Mouse (Mus musculus) WW6 (cell line): ENCODE measurements at regions not wholly inside any gene's neighbourhood (a gene's known extent, or its start where the extent isn't known, plus 50 kb on each side); places are given as distances from the start of the nearest gene placed in this dataset.

ENCODE experiments used
- DNase-seq: peaks from one replicate; pipeline ENCODE4 v3.0.0-alpha.2; 2013; ENCODE audit warnings: low read depth, low spot score

DNA sequence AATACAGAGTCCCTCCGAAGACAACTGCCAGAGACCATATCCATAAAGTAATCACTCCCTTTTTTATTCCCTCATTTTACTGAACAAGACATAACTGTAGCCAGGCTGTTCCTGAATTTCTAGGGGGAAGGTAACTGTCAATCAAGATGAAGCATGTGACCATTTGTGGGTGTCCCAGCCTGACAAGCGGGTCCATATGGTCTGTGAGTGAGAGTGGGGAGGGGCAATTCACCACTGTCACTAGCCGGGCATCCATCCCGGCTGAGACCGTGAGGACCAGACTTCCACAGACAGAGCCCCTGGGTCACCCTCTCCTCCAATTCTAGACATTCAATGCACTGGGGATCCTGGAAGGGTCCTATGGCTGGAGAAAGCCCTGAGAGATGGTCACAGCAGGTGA, 54.6 kb downstream of the Gm11733 start:
- no peak for DNase-seq

DNA sequence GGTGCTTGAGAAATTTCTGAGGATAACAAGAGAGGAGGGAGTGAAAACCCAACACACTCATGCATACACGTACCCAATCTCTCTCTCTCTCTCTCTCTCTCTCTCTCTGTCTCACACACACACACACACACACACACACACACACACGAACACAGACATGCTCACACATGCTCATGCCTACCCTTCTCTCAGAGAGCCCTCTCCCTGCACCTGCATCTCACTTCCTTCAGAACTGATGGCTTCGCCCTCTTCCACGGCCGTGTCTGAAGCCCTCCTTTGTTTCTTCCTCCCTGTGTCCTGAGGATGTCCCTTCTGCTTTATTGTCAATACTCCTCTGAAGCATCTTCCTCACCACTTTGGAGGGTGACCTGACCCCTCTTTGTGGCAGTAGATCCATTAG, 56.4 kb downstream of the Gm11733 start:
- DNase-seq, result no peak

- no peak for DNase-seq
Observed at GRCm38 (mm10) chr11:117541205-117541884, 57.2 kb downstream of the Gm11733 start.

DNA sequence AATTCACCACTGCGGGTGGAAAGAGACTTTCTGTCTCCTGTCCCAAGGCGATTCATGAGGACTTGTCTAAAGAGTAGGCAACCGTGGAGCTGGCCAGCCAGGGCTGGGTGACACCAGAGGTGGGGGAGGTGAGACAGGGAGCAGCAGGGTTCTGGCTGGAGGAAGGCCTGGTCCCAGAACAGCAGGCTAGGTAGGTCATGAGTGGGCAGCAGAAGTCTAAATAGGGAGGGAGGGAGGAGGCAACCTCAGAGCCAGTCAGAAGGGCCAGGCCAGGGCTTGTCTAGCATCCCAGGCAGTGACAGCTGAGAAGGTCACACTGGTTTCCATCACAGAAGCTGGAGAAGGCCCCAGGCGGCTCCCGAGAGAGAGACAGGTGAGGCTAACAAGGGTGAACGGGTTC, 59.0 kb downstream of the Gm11733 start:
- no peak for DNase-seq

GRCm38 (mm10) chr11:117544507-117544906, 60.3 kb downstream of the Gm11733 start:
- peak; percentile 59 for DNase-seq

DNA sequence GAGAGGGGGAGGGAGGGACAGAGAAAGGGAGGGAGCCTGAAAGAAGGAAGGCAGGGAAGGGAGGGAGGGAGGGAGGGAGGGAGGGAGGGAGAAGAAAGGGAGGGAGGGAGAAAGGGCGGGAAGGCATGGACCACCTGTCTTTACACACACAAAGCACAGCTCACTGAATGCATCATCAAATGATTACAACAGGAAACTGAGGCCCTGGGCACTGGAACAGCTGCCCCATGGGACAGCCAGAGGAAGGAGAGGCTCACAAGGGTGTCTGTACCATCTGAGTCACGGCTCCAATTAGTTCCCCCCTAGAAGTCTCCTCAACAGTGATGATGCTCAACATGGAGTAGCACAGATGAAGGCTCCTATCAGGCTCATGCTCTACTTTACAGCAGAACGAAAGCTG, 60.8 kb downstream of the Gm11733 start:
- DNase-seq, result no peak

- no peak for DNase-seq
Observed at GRCm38 (mm10) chr11:117551926-117552325, 67.8 kb downstream of the Gm11733 start.

GRCm38 (mm10) chr11:117552430-117552969, 68.3 kb downstream of the Gm11733 start:
- DNase-seq, result no peak

GRCm38 (mm10) chr11:117554111-117554510, 69.9 kb downstream of the Gm11733 start:
- no peak for DNase-seq

- DNase-seq, result no peak
Observed at GRCm38 (mm10) chr11:117557474-117558381, 73.6 kb downstream of the Gm11733 start.

DNA sequence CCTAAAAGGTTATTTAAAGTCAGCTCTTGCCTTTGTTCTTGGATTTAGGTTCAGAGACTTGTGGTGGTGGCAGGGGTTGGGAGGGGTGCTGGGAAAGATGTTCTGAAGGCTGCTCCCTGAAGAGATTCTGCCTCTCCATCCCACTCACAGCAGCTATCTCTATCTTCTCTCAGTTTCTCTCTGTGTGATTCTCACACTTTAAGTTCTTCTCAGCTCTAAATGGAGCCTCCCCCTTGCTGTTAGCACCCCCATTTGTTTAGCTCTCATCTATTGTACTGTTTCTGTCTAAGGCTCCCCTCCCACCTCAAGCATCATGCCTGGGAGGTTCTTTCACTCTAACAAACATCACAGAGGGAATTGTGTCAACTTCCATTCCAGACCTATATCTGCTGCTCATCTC, 75.7 kb downstream of the Gm11733 start:
- DNase-seq, result no peak

- no peak for DNase-seq
Observed at GRCm38 (mm10) chr11:117567961-117568605, 83.9 kb downstream of the Gm11733 start.

- DNase-seq, result no peak
Observed at GRCm38 (mm10) chr11:117568606-117568991, 84.4 kb downstream of the Gm11733 start.

DNA sequence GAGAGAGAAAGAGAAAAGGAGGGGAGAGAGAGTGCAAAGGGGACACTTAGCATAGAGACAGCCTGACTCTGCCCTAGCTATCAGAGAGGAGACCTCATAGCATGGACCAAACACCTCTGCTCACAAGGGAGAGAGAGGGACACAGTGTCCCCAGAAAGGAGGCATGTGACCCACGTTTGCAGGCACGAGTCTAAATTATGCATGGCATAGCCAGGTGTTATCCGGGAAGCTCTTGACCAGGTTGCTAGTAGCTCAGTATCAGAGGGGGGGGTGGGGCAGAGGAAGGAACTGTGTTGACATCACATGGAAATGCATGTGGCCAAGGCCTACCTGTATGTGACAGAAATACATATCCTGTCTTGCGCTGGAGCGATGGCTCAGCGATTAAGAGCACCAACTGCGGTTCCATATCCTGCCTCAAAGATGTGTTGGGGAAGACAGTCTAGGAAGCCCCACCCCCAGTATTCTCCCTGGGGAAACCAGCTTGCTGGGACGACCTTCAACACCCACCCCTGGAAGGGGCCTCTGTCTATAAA, 84.5 kb upstream of the Tnrc6c start:
- DNase-seq, result no peak

DNA sequence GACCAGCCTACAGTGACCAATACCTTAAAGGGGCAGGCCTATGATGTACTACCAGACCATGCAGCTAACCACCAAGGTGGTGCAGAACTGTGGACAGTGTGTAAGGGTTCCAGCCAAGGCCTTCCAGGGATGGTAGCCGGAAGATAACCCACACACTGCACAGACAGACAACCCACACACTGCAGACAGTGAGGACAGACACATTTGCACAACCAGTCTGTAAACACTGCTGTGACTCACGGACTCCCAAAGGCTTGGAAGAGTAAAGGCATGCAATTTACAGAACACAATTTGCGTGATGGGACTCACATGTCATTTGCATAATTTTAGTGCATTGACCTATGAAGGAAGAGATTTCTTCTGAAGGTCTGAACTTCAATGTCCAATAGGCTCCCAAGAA, 82.2 kb upstream of the Tnrc6c start:
- DNase-seq, result no peak

DNA sequence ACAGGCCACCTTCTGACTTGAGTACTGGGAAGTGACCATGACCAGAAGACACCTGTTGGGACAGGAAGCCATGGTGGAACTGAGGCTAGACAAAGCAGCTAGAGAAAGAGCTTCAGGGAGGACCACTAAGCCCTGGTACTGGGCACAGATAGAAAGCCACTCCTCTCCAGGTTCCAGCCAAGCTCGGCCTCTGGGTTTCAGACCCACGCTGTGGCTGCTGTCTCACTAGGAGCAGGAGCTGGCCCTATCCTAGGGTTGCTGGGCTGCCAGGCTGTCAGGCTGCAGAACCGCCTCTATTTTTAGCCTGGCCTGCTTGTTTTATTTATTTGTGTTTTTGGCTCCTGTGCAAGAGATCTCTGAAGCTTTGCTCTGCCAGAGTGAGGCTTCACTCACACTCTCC, 79.4 kb upstream of the Tnrc6c start:
- DNase-seq, result no peak

DNA sequence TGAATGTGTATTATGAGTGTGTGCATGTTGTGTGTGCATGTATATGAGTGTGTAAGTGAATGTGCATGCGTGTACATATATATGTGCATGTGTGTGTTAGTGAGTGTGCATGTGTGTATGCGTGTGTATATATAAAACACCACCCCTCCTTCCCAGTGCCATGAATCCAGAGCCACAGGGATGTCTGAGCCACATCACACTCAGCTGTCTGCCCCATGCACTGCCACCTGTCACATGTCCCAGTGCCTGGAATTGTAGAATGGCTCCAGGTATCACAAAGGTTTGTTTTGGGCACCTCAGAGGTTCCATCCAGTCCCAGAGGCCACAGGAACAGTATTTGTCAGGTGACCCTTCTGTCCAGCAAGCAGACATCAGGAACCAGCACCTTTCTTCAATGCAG, 75.0 kb upstream of the Tnrc6c start:
- no peak for DNase-seq

DNA sequence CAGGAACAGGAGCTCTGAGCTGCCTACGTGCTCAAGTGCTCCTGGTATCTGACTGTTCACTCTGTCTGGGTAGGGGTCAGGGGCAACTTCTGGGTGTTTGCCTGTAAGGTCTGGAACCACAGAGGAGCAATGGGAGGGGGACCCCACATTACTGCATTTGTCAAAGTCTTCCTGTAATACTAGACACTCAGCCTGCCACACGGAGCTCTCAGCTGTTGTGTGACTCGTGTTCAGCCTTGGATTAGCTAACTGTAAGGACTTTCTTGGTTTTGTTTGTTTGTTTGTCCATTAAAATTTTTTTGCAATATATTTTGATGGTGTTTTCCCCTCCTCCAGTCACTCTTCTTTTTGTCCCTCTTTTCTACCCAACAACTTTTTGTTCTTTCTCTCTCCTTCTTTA, 74.4 kb upstream of the Tnrc6c start:
- no peak for DNase-seq

DNA sequence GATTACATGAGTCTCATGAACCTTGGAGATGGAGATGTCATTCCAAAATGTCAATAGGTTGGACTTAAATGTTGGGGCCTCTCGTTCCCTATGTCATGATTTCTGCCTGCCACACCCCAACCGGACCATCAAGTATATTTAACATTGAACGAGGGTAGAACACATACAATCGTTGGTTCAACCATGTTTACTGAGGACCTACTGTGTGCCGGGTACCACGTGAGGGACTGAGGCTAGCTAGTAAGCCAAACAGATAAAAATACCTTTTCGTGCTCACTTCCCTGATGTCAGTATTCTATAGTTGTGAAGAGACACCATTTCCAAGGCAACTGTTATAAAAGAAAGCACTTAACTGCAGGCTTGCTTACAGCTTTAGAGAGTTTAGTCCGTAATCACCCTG, 70.6 kb upstream of the Tnrc6c start:
- no peak for DNase-seq

DNA sequence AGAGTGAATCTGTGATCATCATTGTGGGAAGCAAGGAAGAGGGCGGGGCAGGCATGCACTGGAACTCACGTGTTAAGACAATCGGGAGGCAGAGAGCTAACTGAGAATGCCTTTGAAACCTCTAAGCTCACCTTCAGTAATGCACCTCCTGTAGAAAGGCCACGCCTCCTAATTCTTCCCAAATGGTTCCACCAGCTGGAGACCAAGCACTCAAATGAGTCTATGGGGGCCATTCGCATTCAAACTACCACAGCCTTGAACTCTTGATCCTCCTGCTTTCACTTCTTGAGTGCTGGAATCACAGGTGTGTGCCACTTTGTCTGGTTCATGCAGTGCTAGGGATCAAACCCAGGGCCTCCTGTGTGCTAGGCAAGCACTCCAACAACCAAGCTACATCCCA, 68.5 kb upstream of the Tnrc6c start:
- peak; percentile 78 for DNase-seq

- DNase-seq, result no peak
Observed at GRCm38 (mm10) chr11:117586063-117586462, 68.0 kb upstream of the Tnrc6c start.

DNA sequence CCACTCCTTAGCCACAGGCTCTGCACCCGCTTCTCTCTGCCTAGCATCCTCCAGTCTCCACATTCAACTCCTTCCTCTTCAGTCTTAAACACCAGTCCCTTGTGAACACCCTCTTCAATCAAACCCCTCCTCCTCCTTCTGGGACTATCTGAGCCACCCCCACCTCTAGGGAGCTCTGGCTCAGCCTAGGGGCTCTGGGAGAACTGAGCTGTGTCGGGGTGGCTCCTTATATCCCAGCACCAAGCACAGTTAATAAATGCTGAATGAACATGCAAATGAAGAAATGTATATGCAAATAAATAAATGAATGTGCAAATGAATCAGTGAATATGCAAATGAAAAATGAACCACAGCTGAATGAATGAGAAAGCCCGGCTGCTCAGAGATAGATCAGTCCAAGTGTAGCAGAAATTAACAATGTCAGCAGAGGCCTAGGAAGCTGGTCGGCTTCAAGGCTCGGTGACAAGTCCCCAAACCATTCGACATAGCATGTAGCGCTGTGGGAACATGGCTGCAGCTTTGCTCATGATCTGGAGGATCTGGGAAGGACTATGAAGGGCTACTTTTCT, 67.1 kb upstream of the Tnrc6c start:
- no peak for DNase-seq
